Mouse (Mus musculus) midbrain, embryonic 10.5 days (tissue): Measurements from ENCODE around the gene Neo1. TPM values are rescaled to one million over a fixed set of nuclear protein-coding genes. Genes with fewer than 3 reads are reported as not detected.

Experiments used
- DNase-seq: peaks from one replicate; pipeline ENCODE4 v3.0.0-alpha.2; 2017; ENCODE audit warnings: low spot score
- H3K27ac ChIP-seq: fragments of 300-500 bp; sonication (generic); replicated peaks from 2 replicates; pipeline ENCODE4 v1.5.1; 2016; ENCODE audit warnings: mild to moderate bottlenecking
- H3K27me3 ChIP-seq: fragments of 300-500 bp; sonication (generic); 2 replicates; pipeline ENCODE4 v1.6.1; 2016; ENCODE audit warnings: low read depth, mild to moderate bottlenecking; ENCODE audit not compliant: poor library complexity, severe bottlenecking
- H3K36me3 ChIP-seq: fragments of 300-500 bp; sonication (generic); 2 replicates; pipeline ENCODE4 v1.6.1; 2016; ENCODE audit warnings: mild to moderate bottlenecking, moderate library complexity
- H3K4me1 ChIP-seq: fragments of 300-500 bp; sonication (generic); 2 replicates; pipeline ENCODE4 v1.6.1; 2016
- H3K4me3 ChIP-seq: fragments of 300-500 bp; sonication (generic); 2 replicates; pipeline ENCODE4 v1.5.1; 2016; ENCODE audit warnings: mild to moderate bottlenecking, moderate library complexity
- H3K9me3 ChIP-seq: fragments of 300-500 bp; sonication (generic); replicated peaks from 2 replicates; pipeline ENCODE4 v1.6.1; 2016; ENCODE audit warnings: mild to moderate bottlenecking
- WGBS: fragments of 180-500 bp; shearing (Covaris S2); methylation state at CpG from one replicate; pipeline ENCODE4 v1.1.7; 2016; 5-methylcytosine and 5-hydroxymethylcytosine counted together
- polyA plus RNA-seq: library from polyadenylated mRNA; unstranded; fragments of >200 nt; fragmentation: Nextera tagmentation; extraction: Ambion mirVana; gene quantifications from 2 replicates; pipeline ENCODE4 v1.2.1, GENCODE M21; 2016

Gene Neo1
- 26.1 and 28.3 TPM in 2 replicates for polyA plus RNA-seq

- Histone ChIP-seq H3K4me3 (peak within 1 kb of the TSS; percentile 96), H3K9me3 (no peaks in the 10 kb centered on the region; the same call in 1 of the 2 replicates), H3K4me1 (peaks cover 44% of the 10 kb centered on the region), H3K27me3 (no peaks in the 10 kb centered on the region), H3K27ac (peak within 1 kb of the TSS; percentile 99), H3K36me3 (peaks cover 6% of the 10 kb centered on the region; the same call in 1 of the 2 replicates)
- WGBS: 3% methylated on average over 76 of the region's 86 CpGs
- DNase-seq: peak; percentile 94
These were observed at the start of gene Neo1 for GRCm38 (mm10) chr9:59036159-59036731. Gene Neo1 (minus strand): TSS chr9:59036441.

DNA sequence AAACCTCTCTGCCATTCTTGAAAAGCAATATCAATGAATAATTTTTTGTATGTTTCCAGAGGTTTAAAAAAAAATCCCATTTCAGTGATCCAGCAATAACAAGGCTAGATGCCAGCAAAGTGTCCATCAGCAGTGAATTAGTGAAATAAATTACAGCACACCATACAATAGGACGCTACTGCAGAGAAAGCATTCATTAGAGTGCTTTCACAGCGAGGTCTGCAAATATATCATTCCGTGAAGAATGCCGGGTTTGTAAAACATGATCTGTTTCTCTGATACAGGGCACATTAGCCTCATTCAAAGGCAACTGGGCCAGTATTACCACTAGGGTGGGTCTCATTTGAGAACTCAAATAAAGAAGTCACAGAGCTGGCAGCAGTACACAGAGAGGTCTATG, 39.4 kb upstream of the Neo1 start:
- no peak overlapping the region for H3K27ac ChIP-seq
- H3K4me3 ChIP-seq: no peak overlapping the region
- H3K9me3 ChIP-seq: no peaks in the 10 kb centered on the region
- H3K36me3 ChIP-seq: no peaks in the 10 kb centered on the region
- 94% methylated on average over 4 of the region's 4 CpGs for WGBS
- DNase-seq: no peak
- H3K27me3 ChIP-seq: peaks cover 29% of the 10 kb centered on the region
- peaks cover 33% of the 10 kb centered on the region for H3K4me1 ChIP-seq

DNA sequence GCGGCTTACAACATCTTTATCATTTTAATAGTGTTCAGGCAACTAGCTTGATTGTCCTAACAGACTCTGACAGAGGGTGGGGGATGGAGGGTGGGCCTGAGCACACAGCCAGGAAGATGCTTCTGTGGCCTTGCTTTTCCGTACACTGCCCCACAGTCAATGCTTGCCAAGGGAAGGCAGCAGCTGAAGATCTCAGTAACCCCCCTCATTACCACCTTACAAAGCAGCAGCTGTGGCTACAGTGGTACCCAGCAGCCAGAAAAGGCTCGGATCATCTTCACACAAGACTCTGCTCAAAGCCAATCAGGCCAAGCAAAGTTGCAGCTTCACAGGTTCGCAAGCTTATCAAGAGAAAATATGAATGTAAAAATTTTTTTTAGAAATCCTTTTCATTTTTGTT, 37.6 kb upstream of the Neo1 start:
- H3K4me3 ChIP-seq: no peak overlapping the region
- H3K27me3 ChIP-seq: peaks cover 46% of the 10 kb centered on the region
- H3K4me1 ChIP-seq: peaks cover 33% of the 10 kb centered on the region
- WGBS: 81% methylated on average over 4 of the region's 4 CpGs
- no peak for DNase-seq
- no peaks in the 10 kb centered on the region for H3K9me3 ChIP-seq
- H3K27ac ChIP-seq: peak overlapping the region; percentile 1; the same call in 1 of the 2 replicates
- no peaks in the 10 kb centered on the region for H3K36me3 ChIP-seq

DNA sequence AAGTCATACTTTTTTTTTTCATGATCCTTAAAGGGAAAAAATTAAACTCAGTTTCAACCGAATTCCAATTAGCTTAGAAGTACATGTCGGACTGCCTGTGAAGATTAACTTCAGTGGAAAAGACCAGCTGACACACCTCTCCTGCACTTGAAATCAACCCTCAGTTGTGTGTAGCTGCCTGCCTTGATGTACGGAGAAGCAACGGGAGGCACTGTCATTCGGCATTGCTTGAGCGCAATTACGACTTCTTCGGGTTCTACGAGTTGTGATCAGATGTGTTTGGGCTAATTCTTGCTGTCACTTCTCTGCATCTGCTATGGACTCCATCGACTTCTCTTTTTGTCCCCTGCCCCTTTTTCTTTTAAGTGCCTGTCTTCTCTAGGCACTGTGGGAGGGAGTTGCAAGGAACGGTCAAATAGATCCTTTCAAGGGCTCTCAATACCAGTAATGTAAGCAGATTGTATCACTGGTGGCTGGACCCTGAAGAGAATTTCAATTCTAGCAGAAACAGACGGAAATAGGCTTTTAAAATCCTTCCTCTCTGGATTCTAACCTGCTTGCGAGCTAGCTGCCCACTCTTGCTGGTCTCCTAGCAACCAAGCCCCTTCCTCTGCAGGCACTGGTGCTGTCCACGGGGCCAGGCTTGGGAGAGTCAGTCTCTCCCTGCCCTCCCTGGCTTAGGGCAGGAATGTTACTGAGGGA, 36.0 kb upstream of the Neo1 start:
- H3K9me3 ChIP-seq: no peaks in the 10 kb centered on the region
- H3K27ac ChIP-seq: peak overlapping the region; percentile 65
- peak overlapping the region; percentile 43 for H3K4me3 ChIP-seq
- peaks cover 33% of the 10 kb centered on the region for H3K4me1 ChIP-seq
- no peaks in the 10 kb centered on the region for H3K36me3 ChIP-seq
- peak; percentile 73 for DNase-seq
- peaks cover 46% of the 10 kb centered on the region for H3K27me3 ChIP-seq
- WGBS: 22% methylated on average over 14 of the region's 14 CpGs

- DNase-seq: no peak
- H3K4me3 ChIP-seq: peak overlapping the region; percentile 43; the same call in 1 of the 2 replicates
- no peaks in the 10 kb centered on the region for H3K9me3 ChIP-seq
- H3K4me1 ChIP-seq: peaks cover 38% of the 10 kb centered on the region
- H3K27ac ChIP-seq: peak overlapping the region; percentile 19; the same call in 1 of the 2 replicates
- WGBS: 71% methylated on average over 7 of the region's 7 CpGs
- peaks cover 46% of the 10 kb centered on the region for H3K27me3 ChIP-seq
- no peaks in the 10 kb centered on the region for H3K36me3 ChIP-seq
These were observed 35.2 kb upstream of the Neo1 start for GRCm38 (mm10) chr9:59071220-59071977.

DNA sequence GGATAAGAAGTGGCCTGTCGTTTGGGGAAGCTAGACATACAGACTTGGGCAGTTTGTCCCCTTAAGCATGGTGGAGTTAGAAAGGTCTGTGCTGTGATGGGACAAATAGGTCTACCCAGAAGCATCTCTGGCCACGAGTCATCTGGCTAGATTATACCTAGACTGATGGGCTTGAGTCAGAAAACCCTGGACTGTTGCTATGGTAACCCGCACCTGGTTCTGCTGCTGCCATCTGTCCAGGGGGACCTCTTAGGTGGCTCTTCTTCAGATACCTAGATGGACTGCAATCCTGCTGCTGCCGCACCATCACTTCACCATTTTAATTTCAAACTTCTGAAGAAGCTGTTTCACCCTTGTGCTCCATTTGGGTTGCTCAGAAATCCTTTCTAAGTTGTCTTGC, 34.0 kb upstream of the Neo1 start:
- 80% methylated on average over 4 of the region's 4 CpGs for WGBS
- Histone ChIP-seq H3K27me3 (peaks cover 43% of the 10 kb centered on the region), H3K27ac (no peak overlapping the region), H3K9me3 (no peaks in the 10 kb centered on the region), H3K36me3 (no peaks in the 10 kb centered on the region), H3K4me1 (peaks cover 43% of the 10 kb centered on the region), H3K4me3 (no peak overlapping the region)
- no peak for DNase-seq

GRCm38 (mm10) chr9:59065616-59066301, 29.5 kb upstream of the Neo1 start:
- H3K4me1 ChIP-seq: peaks cover 10% of the 10 kb centered on the region; the same call in 1 of the 2 replicates
- H3K36me3 ChIP-seq: no peaks in the 10 kb centered on the region
- WGBS: 79% methylated on average over 6 of the region's 6 CpGs
- DNase-seq: no peak
- no peak overlapping the region for H3K4me3 ChIP-seq
- H3K27me3 ChIP-seq: peaks cover 18% of the 10 kb centered on the region; the same call in 1 of the 2 replicates
- no peaks in the 10 kb centered on the region for H3K9me3 ChIP-seq
- H3K27ac ChIP-seq: no peak overlapping the region

GRCm38 (mm10) chr9:59062409-59062808, 26.2 kb upstream of the Neo1 start:
- no peak for DNase-seq
- no peaks in the 10 kb centered on the region for H3K27me3 ChIP-seq
- 84% methylated on average over 4 of the region's 4 CpGs for WGBS
- H3K27ac ChIP-seq: no peak overlapping the region
- no peaks in the 10 kb centered on the region for H3K36me3 ChIP-seq
- peaks cover 20% of the 10 kb centered on the region for H3K4me1 ChIP-seq
- H3K4me3 ChIP-seq: no peak overlapping the region
- H3K9me3 ChIP-seq: no peaks in the 10 kb centered on the region

GRCm38 (mm10) chr9:59060026-59060605, 23.9 kb upstream of the Neo1 start:
- no peak overlapping the region for H3K27ac ChIP-seq
- no peak overlapping the region for H3K4me3 ChIP-seq
- H3K27me3 ChIP-seq: no peaks in the 10 kb centered on the region
- H3K9me3 ChIP-seq: no peaks in the 10 kb centered on the region
- peaks cover 15% of the 10 kb centered on the region; the same call in 1 of the 2 replicates for H3K4me1 ChIP-seq
- DNase-seq: no peak
- H3K36me3 ChIP-seq: no peaks in the 10 kb centered on the region
- 84% methylated on average over 9 of the region's 9 CpGs for WGBS

DNA sequence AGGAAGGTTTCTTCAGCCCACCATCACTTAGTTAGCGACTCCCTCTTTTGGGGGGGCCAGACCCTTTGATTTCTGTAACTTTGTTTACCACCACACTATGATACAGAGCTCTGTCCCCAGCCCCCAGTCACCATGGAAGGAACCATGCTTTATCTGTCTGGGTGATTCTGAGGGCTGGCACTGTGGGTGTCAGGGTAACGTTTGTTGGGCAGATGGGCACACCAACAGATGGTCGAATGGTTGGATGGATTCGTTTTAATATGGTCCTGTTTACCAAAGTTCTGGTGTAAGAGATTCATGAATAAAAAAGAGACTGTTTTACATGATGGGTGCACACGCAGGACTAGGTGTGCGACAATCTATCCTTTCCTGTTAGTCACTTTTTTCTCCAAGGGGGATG, 22.9 kb upstream of the Neo1 start:
- no peak overlapping the region for H3K27ac ChIP-seq
- 90% methylated on average over 6 of the region's 6 CpGs for WGBS

DNA sequence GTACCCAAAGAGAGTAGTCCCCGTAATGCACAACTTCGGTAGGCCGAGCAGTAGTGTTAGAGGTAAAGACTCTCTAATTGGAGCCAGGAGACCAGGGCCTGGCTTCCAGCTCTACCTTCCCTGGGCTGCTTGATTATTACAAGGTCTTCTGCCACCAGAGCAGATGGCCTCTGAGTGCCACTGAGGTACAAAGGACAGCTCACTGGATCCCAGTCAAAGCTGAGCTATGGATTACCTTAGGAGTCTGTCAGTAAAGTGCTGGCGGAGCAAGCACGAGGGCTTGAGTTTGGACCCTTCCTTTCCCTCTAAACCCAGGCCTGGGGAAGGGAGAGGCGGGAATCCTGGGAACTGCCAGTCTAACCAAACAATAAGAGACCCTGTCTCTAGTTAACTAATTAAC, 21.8 kb upstream of the Neo1 start:
- Histone ChIP-seq H3K27ac (no peak overlapping the region), H3K4me3 (no peak overlapping the region), H3K4me1 (peaks cover 15% of the 10 kb centered on the region; the same call in 1 of the 2 replicates), H3K9me3 (no peaks in the 10 kb centered on the region), H3K36me3 (no peaks in the 10 kb centered on the region), H3K27me3 (no peaks in the 10 kb centered on the region)
- no peak for DNase-seq
- 76% methylated on average over 6 of the region's 6 CpGs for WGBS

More for the DNA sequence above, 22.9 kb upstream of the Neo1 start:
- no peak for DNase-seq
- peaks cover 15% of the 10 kb centered on the region; the same call in 1 of the 2 replicates for H3K4me1 ChIP-seq
- H3K4me3 ChIP-seq: no peak overlapping the region
- no peaks in the 10 kb centered on the region for H3K27me3 ChIP-seq
- H3K36me3 ChIP-seq: no peaks in the 10 kb centered on the region
- no peaks in the 10 kb centered on the region for H3K9me3 ChIP-seq

DNA sequence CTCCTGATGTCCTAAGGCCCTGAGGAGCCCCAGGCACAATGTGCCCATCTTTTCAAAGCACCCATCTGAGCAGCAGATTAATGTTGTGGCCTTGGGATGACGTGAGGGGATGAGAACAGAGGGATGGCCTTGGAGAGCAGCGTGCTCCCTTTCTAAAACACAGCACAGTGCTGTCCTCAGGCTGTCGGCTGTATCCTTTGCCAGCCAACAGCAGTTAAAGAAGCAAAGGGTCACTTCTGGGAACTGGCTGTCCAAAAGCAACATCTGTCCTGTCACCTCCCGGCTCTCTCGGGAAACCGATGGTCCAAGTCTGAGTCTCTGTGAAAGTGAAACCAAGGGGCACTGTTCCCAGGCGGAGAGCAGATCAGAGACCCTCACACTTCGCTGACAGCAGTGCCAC, 20.0 kb upstream of the Neo1 start:
- Histone ChIP-seq H3K4me3 (no peak overlapping the region), H3K36me3 (no peaks in the 10 kb centered on the region), H3K4me1 (peaks cover 15% of the 10 kb centered on the region; the same call in 1 of the 2 replicates), H3K9me3 (no peaks in the 10 kb centered on the region), H3K27ac (no peak overlapping the region), H3K27me3 (no peaks in the 10 kb centered on the region)
- DNase-seq: no peak
- 89% methylated on average over 8 of the region's 8 CpGs for whole genome bisulfite sequencing
